Mouse (Mus musculus): ENCODE results near the gene Thbs3. TPM values are rescaled to one million over a fixed set of nuclear protein-coding genes. Genes with fewer than 3 reads are reported as not detected.
A peak's percentile ranks its signal among the peaks of the same experiment; 100 is the strongest.

The Thbs3 gene
- polyA plus RNA-seq, 1 experiment from 2014 or later: 46.2 TPM

- 26% methylated on average over 13 of the region's 13 CpGs for WGBS
- Histone ChIP-seq H3K4me1 (peaks cover 4% of the 10 kb centered on the region), H3K27ac (no peak within 1 kb of the TSS), H3K27me3 (no peaks in the 10 kb centered on the region), H3K4me2 (replicated peaks) (peak within 1 kb of the TSS; percentile 55), H3K4me3 (peak within 1 kb of the TSS; percentile 51), H3K9ac (peak within 1 kb of the TSS; percentile 47), H3K9me3 (no peaks in the 10 kb centered on the region), H3K36me3 (peaks cover 28% of the 10 kb centered on the region)
- peak; percentile 67 for ATAC-seq (ENCODE audit: insufficient number of reproducible peaks, insufficient read depth, low FRiP score, low TSS enrichment)
These were observed 12.5 kb upstream of the Thbs3 start, which contains the start of gene Gba for GRCm38 (mm10) chr3:89202253-89203141. Gene Gba (plus strand): TSS chr3:89202928.

- Histone ChIP-seq H3K36me3 (peaks cover 34% of the 10 kb centered on the region), H3K9ac (peak overlapping the region; percentile 47), H3K4me3 (peak overlapping the region; percentile 51), H3K9me3 (no peaks in the 10 kb centered on the region), H3K27ac (no peak overlapping the region), H3K4me2 (replicated peaks) (peak overlapping the region; percentile 55), H3K27me3 (no peaks in the 10 kb centered on the region), H3K4me1 (peaks cover 4% of the 10 kb centered on the region)
- 42% methylated on average over 5 of the region's 5 CpGs for WGBS
- no peak for ATAC-seq (ENCODE audit: insufficient number of reproducible peaks, insufficient read depth, low FRiP score, low TSS enrichment)
These were observed 11.9 kb upstream of the Thbs3 start for GRCm38 (mm10) chr3:89203142-89203514.

- Histone ChIP-seq H3K9ac (no peak overlapping the region), H3K4me1 (peaks cover 4% of the 10 kb centered on the region), H3K4me2 (replicated peaks) (no peak overlapping the region), H3K4me3 (no peak overlapping the region), H3K9me3 (no peaks in the 10 kb centered on the region), H3K27ac (no peak overlapping the region), H3K36me3 (peaks cover 60% of the 10 kb centered on the region), H3K27me3 (no peaks in the 10 kb centered on the region)
- 95% methylated on average over 7 of the region's 7 CpGs for WGBS
- no peak for ATAC-seq (ENCODE audit: insufficient number of reproducible peaks, insufficient read depth, low FRiP score, low TSS enrichment)
These were observed 8.9 kb upstream of the Thbs3 start for GRCm38 (mm10) chr3:89206079-89206478.

GRCm38 (mm10) chr3:89206695-89207094 lies 8.3 kb upstream of the Thbs3 start:
- Histone ChIP-seq H3K4me1 (peaks cover 4% of the 10 kb centered on the region), H3K4me2 (replicated peaks) (no peak overlapping the region), H3K27me3 (no peaks in the 10 kb centered on the region), H3K4me3 (no peak overlapping the region), H3K36me3 (peaks cover 60% of the 10 kb centered on the region), H3K9ac (no peak overlapping the region), H3K27ac (no peak overlapping the region), H3K9me3 (no peaks in the 10 kb centered on the region)
- 86% methylated on average over 2 of the region's 2 CpGs for WGBS
- no peak for ATAC-seq (ENCODE audit: insufficient number of reproducible peaks, insufficient read depth, low FRiP score, low TSS enrichment)

- no peaks in the 10 kb centered on the region for H3K9me3 ChIP-seq
- no peak overlapping the region for H3K27ac ChIP-seq
- no peak overlapping the region for H3K4me3 ChIP-seq
- H3K9ac ChIP-seq: no peak overlapping the region
- H3K36me3 ChIP-seq: peaks cover 60% of the 10 kb centered on the region
- H3K4me2 ChIP-seq (replicated peaks): no peak overlapping the region
- ATAC-seq (ENCODE audit: insufficient number of reproducible peaks, insufficient read depth, low FRiP score, low TSS enrichment): no peak
- WGBS: 93% methylated on average over 13 of the region's 13 CpGs
- peaks cover 10% of the 10 kb centered on the region for H3K4me1 ChIP-seq
- H3K27me3 ChIP-seq: no peaks in the 10 kb centered on the region
These were observed 6.8 kb upstream of the Thbs3 start for GRCm38 (mm10) chr3:89208075-89208657.

GRCm38 (mm10) chr3:89208736-89209135 lies 6.2 kb upstream of the Thbs3 start:
- WGBS: 87% methylated on average over 6 of the region's 6 CpGs
- no peak for ATAC-seq (ENCODE audit: insufficient number of reproducible peaks, insufficient read depth, low FRiP score, low TSS enrichment)
- H3K27me3 ChIP-seq: no peaks in the 10 kb centered on the region
- H3K9ac ChIP-seq: no peak overlapping the region
- no peak overlapping the region for H3K4me3 ChIP-seq
- no peak overlapping the region for H3K4me2 ChIP-seq (replicated peaks)
- no peak overlapping the region for H3K27ac ChIP-seq
- no peaks in the 10 kb centered on the region for H3K9me3 ChIP-seq
- H3K36me3 ChIP-seq: peaks cover 60% of the 10 kb centered on the region
- H3K4me1 ChIP-seq: peaks cover 7% of the 10 kb centered on the region; the same call in 1 of the 2 replicates

- WGBS: 84% methylated on average over 7 of the region's 7 CpGs
- Histone ChIP-seq H3K4me3 (no peak overlapping the region), H3K36me3 (peaks cover 60% of the 10 kb centered on the region), H3K27me3 (no peaks in the 10 kb centered on the region), H3K9me3 (no peaks in the 10 kb centered on the region), H3K4me1 (peaks cover 7% of the 10 kb centered on the region; the same call in 1 of the 2 replicates), H3K27ac (no peak overlapping the region), H3K4me2 (replicated peaks) (no peak overlapping the region), H3K9ac (no peak overlapping the region)
- ATAC-seq (ENCODE audit: insufficient number of reproducible peaks, insufficient read depth, low FRiP score, low TSS enrichment): no peak
These were observed 5.2 kb upstream of the Thbs3 start for GRCm38 (mm10) chr3:89209731-89210130.

GRCm38 (mm10) chr3:89210162-89210561 lies 4.8 kb upstream of the Thbs3 start:
- ATAC-seq (ENCODE audit: insufficient number of reproducible peaks, insufficient read depth, low FRiP score, low TSS enrichment): no peak
- Histone ChIP-seq H3K4me3 (no peak overlapping the region), H3K36me3 (peaks cover 55% of the 10 kb centered on the region), H3K4me2 (replicated peaks) (no peak overlapping the region), H3K9me3 (no peaks in the 10 kb centered on the region), H3K27me3 (no peaks in the 10 kb centered on the region), H3K27ac (no peak overlapping the region), H3K4me1 (peaks cover 11% of the 10 kb centered on the region), H3K9ac (no peak overlapping the region)
- WGBS: 87% methylated on average over 13 of the region's 13 CpGs

- Histone ChIP-seq H3K27ac (no peak overlapping the region), H3K9me3 (no peaks in the 10 kb centered on the region), H3K4me2 (replicated peaks) (no peak overlapping the region), H3K4me1 (peaks cover 17% of the 10 kb centered on the region), H3K27me3 (no peaks in the 10 kb centered on the region), H3K9ac (no peak overlapping the region), H3K4me3 (no peak overlapping the region), H3K36me3 (peaks cover 50% of the 10 kb centered on the region)
- no peak for ATAC-seq (ENCODE audit: insufficient number of reproducible peaks, insufficient read depth, low FRiP score, low TSS enrichment)
- WGBS: 86% methylated on average over 7 of the region's 7 CpGs
These were observed 4.2 kb upstream of the Thbs3 start for GRCm38 (mm10) chr3:89210731-89211130.

- Histone ChIP-seq H3K9ac (peak overlapping the region; percentile 69), H3K9me3 (no peaks in the 10 kb centered on the region), H3K27me3 (no peaks in the 10 kb centered on the region), H3K4me3 (peak overlapping the region; percentile 82), H3K27ac (peak overlapping the region; percentile 97), H3K4me2 (replicated peaks) (peak overlapping the region; percentile 70), H3K4me1 (peaks cover 19% of the 10 kb centered on the region), H3K36me3 (peaks cover 21% of the 10 kb centered on the region)
- under 1% methylated on average over 69 of the region's 69 CpGs for WGBS
- ATAC-seq (ENCODE audit: insufficient number of reproducible peaks, insufficient read depth, low FRiP score, low TSS enrichment): peak; percentile 85
These were observed 1.0 kb upstream of the Thbs3 start for GRCm38 (mm10) chr3:89213803-89214530.

GRCm38 (mm10) chr3:89215853-89216252 lies 873 bp downstream of the Thbs3 start:
- peak overlapping the region; percentile 97; the same call in 1 of the 2 replicates for H3K27ac ChIP-seq
- 0% methylated on average over 6 of the region's 6 CpGs for WGBS
- no peaks in the 10 kb centered on the region for H3K27me3 ChIP-seq
- H3K9me3 ChIP-seq: no peaks in the 10 kb centered on the region
- 0 out of 2 replicates have a peak, but pooled peaks have one; percentile 31 for ATAC-seq (ENCODE audit: insufficient number of reproducible peaks, insufficient read depth, low FRiP score, low TSS enrichment)
- peak overlapping the region; percentile 43; the same call in 1 of the 2 replicates for H3K9ac ChIP-seq
- H3K4me3 ChIP-seq: peak overlapping the region; percentile 82
- H3K4me2 ChIP-seq (replicated peaks): peak overlapping the region; percentile 70
- H3K36me3 ChIP-seq: 0 out of 2 replicates have a peak, but pooled peaks cover 3% of the 10 kb centered on the region
- peaks cover 19% of the 10 kb centered on the region for H3K4me1 ChIP-seq
